Mouse (Mus musculus) forebrain, embryonic 15.5 days (tissue): ENCODE measurements around the gene Nup107. TPM values are rescaled to one million over a fixed set of nuclear protein-coding genes. Genes with fewer than 3 reads are reported as not detected.

ENCODE experiments used
- ATAC-seq: fragments of 200-750 bp; cut with Nextera tagmentation; replicated peaks from 2 replicates; pipeline ENCODE4 v1.8.0; 2017; ENCODE audit warnings: mild to moderate bottlenecking, moderate TSS enrichment, moderate library complexity
- H3K27ac ChIP-seq: fragments of 300-500 bp; sonication (generic); replicated peaks from 2 replicates; pipeline ENCODE4 v1.5.1; 2015; ENCODE audit warnings: mild to moderate bottlenecking, inconsistent platforms
- H3K27me3 ChIP-seq: fragments of 300-500 bp; sonication (generic); 2 replicates; pipeline ENCODE4 v1.6.1; 2015; ENCODE audit warnings: inconsistent platforms
- H3K36me3 ChIP-seq: fragments of 300-500 bp; sonication (generic); 2 replicates; pipeline ENCODE4 v1.6.1; 2015; ENCODE audit warnings: mild to moderate bottlenecking, inconsistent platforms
- H3K4me1 ChIP-seq: fragments of 300-500 bp; sonication (generic); 2 replicates; pipeline ENCODE4 v1.6.1; 2015; ENCODE audit warnings: inconsistent platforms
- H3K4me2 ChIP-seq: fragments of 300-500 bp; sonication (generic); replicated peaks from 2 replicates; pipeline ENCODE4 v1.6.1; 2015; ENCODE audit warnings: mild to moderate bottlenecking, inconsistent platforms
- H3K4me3 ChIP-seq: fragments of 300-500 bp; sonication (generic); 2 replicates; pipeline ENCODE4 v1.5.1; 2015; ENCODE audit warnings: mild to moderate bottlenecking, inconsistent platforms
- H3K9ac ChIP-seq: fragments of 300-500 bp; sonication (generic); replicated peaks from 2 replicates; pipeline ENCODE4 v1.6.1; 2015; ENCODE audit warnings: mild to moderate bottlenecking, inconsistent platforms
- H3K9me3 ChIP-seq: fragments of 300-500 bp; sonication (generic); 2 replicates; pipeline ENCODE4 v1.6.1; 2016; ENCODE audit warnings: inconsistent platforms
- WGBS: fragments of 180-500 bp; shearing (Covaris S2); methylation state at CpG from one replicate; pipeline ENCODE4 v1.1.7; 2015; ENCODE audit warnings: mixed read lengths; 5-methylcytosine and 5-hydroxymethylcytosine counted together
- polyA plus RNA-seq: library from polyadenylated mRNA; unstranded; fragments of >200 nt; fragmentation: Nextera tagmentation; extraction: Ambion mirVana; gene quantifications from 2 replicates; pipeline ENCODE4 v1.2.1, GENCODE M21; 2015

Gene Nup107
- polyA plus RNA-seq, 1 experiment from 2014 or later = 59.5 TPM

DNA sequence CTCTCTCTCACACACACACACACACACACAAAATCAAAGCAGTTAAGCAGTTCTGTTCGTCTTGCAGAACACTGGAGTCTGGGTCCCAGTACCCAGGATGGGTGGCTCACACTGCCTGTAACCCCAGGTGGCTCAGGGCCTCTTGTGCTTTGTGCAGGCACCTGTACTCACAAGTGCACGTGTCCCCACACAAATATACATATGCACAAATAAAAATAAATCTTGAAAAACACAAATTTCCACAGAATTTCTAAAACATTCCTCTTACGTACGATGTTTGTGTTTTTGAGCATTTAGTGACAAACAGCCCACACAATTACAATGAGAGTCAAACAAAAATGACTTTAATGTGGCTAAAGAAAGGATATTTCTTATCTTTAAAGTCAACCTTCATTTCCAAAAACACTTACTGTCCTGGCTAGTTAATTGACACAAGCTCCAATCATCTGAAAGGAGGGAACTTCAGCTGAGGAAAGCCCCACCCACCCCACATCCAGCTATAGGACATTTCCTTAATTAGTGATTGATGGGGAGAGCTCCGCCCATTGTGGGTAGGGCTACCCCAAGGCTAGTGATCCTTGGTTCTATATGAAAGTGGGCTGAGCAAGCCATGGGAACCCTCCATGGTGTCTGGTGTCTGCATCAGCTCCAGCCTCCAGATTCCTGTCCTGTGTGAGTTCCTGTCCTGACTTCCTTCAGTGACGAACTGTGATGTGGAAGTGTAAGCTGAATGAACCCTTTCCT is 16.9 kb downstream of the Nup107 start:
- Histone ChIP-seq H3K27me3 (no peaks in the 10 kb centered on the region), H3K9me3 (no peaks in the 10 kb centered on the region), H3K27ac (no peak overlapping the region), H3K4me1 (no peaks in the 10 kb centered on the region), H3K4me3 (no peak overlapping the region), H3K36me3 (peaks cover 77% of the 10 kb centered on the region), H3K4me2 (no peak overlapping the region), H3K9ac (no peak overlapping the region)
- WGBS = 93% methylated on average over 6 of the region's 6 CpGs
- no peak for ATAC-seq

DNA sequence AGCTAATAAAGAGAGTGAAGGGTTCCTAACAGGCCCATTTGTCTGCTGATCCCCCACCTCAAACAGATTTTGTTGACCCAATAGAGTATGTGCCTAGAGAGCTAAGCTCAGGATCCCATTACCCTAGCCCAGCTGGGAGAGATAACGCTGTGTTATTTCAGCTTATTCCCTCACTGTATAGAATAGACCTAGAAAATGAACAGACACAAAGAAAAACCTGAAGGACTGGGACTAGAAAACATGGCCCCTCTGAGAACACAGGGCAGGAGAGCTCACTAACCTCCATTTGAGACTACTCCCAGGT is 17.7 kb downstream of the Nup107 start:
- no peaks in the 10 kb centered on the region for H3K27me3 ChIP-seq
- 100% methylated on average over 1 of the region's 1 CpGs for WGBS

DNA sequence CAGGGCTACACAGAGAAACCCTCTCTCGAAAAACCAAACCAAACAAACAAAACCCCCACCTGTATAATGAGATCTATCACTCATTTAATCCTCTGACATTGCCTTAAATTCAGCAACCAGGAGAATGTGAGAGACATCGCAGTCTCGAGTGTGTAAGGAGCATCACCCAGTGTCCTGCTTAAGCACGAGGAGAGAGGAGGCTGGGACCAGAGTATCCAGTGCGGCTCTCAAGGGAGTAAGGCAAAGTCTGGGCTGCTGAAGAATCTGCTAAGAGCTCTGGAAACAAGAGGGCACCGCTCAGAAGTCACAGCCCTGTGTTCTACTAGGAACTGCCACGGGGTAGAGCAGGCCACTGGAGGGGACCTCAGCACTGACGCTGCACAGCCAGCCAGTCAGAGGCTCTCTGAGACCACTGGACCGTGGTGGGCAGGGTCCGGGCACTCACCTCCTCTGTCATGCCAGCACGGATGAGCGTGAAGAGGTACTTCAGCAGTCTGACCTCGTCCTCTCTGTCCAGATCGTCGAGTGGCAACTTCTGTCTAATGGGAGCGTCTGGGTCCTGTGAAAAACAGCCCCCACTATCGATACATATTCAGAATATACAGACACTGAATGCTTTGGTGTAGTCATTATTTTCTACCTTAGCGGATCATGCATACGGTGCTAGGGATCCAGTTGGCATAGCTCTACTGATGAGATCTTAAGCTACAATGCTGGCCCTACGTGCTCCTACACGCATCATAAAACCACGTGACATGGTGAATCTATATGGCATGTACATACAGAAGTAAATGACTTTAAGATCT is 18.3 kb downstream of the Nup107 start:
- 96% methylated on average over 22 of the region's 22 CpGs for WGBS
- no peak overlapping the region for H3K27ac ChIP-seq
- no peak for ATAC-seq
- no peak overlapping the region for H3K4me2 ChIP-seq
- peaks cover 83% of the 10 kb centered on the region for H3K36me3 ChIP-seq
- no peaks in the 10 kb centered on the region for H3K27me3 ChIP-seq
- no peak overlapping the region for H3K9ac ChIP-seq
- no peak overlapping the region for H3K4me3 ChIP-seq
- H3K4me1 ChIP-seq = no peaks in the 10 kb centered on the region
- H3K9me3 ChIP-seq = no peaks in the 10 kb centered on the region

More for the DNA sequence above, 17.7 kb downstream of the Nup107 start:
- no peak overlapping the region for H3K4me2 ChIP-seq
- H3K4me3 ChIP-seq = no peak overlapping the region
- H3K9ac ChIP-seq = no peak overlapping the region
- H3K4me1 ChIP-seq = no peaks in the 10 kb centered on the region
- no peak overlapping the region for H3K27ac ChIP-seq
- H3K9me3 ChIP-seq = no peaks in the 10 kb centered on the region
- ATAC-seq = no peak
- H3K36me3 ChIP-seq = peaks cover 79% of the 10 kb centered on the region

- WGBS = 93% methylated on average over 7 of the region's 7 CpGs
- no peak overlapping the region for H3K4me3 ChIP-seq
- no peak for ATAC-seq
- H3K4me1 ChIP-seq = no peaks in the 10 kb centered on the region
- no peaks in the 10 kb centered on the region for H3K27me3 ChIP-seq
- H3K36me3 ChIP-seq = peaks cover 75% of the 10 kb centered on the region
- no peak overlapping the region for H3K27ac ChIP-seq
- H3K4me2 ChIP-seq = no peak overlapping the region
- H3K9me3 ChIP-seq = no peaks in the 10 kb centered on the region
- no peak overlapping the region for H3K9ac ChIP-seq
These were observed 19.3 kb downstream of the Nup107 start for GRCm38 (mm10) chr10:117773106-117773720.

- Histone ChIP-seq H3K27ac (no peak overlapping the region), H3K27me3 (no peaks in the 10 kb centered on the region), H3K36me3 (peaks cover 77% of the 10 kb centered on the region), H3K4me1 (no peaks in the 10 kb centered on the region), H3K4me2 (no peak overlapping the region), H3K9me3 (no peaks in the 10 kb centered on the region), H3K4me3 (no peak overlapping the region), H3K9ac (no peak overlapping the region)
- ATAC-seq = no peak
- 90% methylated on average over 17 of the region's 17 CpGs for WGBS
These were observed 20.0 kb downstream of the Nup107 start for GRCm38 (mm10) chr10:117772364-117773105.

DNA sequence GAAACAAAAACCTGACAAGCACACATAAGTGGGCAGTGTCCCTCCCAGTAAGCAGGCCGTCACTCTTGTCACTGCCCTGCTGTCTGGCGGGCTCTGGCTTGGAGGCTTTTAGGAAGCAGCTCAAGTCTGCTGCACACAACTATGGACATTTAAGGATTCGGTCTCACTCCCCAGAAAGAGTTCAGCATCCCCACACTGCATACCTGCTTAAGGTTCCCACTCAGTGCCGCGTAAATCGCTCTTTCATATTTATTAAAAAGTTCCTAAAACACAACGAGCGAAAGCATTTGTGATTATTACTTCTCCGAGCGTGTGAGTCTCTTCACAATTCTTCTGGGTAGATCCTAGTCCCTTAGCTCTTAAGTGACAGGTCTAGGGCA is 21.4 kb downstream of the Nup107 start:
- Histone ChIP-seq H3K27ac (no peak overlapping the region), H3K9me3 (no peaks in the 10 kb centered on the region), H3K4me2 (no peak overlapping the region), H3K36me3 (peaks cover 72% of the 10 kb centered on the region), H3K27me3 (no peaks in the 10 kb centered on the region), H3K4me1 (no peaks in the 10 kb centered on the region), H3K4me3 (no peak overlapping the region), H3K9ac (no peak overlapping the region)
- 93% methylated on average over 10 of the region's 10 CpGs for WGBS
- no peak for ATAC-seq

GRCm38 (mm10) chr10:117770286-117771130 is 22.0 kb downstream of the Nup107 start:
- Histone ChIP-seq H3K36me3 (peaks cover 73% of the 10 kb centered on the region), H3K27me3 (no peaks in the 10 kb centered on the region), H3K4me3 (no peak overlapping the region), H3K27ac (no peak overlapping the region), H3K4me1 (no peaks in the 10 kb centered on the region), H3K4me2 (no peak overlapping the region), H3K9me3 (no peaks in the 10 kb centered on the region), H3K9ac (no peak overlapping the region)
- WGBS = 91% methylated on average over 18 of the region's 18 CpGs
- no peak for ATAC-seq

GRCm38 (mm10) chr10:117769541-117770285 is 22.8 kb downstream of the Nup107 start:
- WGBS = 97% methylated on average over 9 of the region's 9 CpGs
- H3K27ac ChIP-seq = no peak overlapping the region
- H3K27me3 ChIP-seq = no peaks in the 10 kb centered on the region
- no peak overlapping the region for H3K9ac ChIP-seq
- no peak for ATAC-seq
- H3K4me1 ChIP-seq = no peaks in the 10 kb centered on the region
- no peak overlapping the region for H3K4me2 ChIP-seq
- H3K9me3 ChIP-seq = no peaks in the 10 kb centered on the region
- no peak overlapping the region for H3K4me3 ChIP-seq
- H3K36me3 ChIP-seq = peaks cover 73% of the 10 kb centered on the region

DNA sequence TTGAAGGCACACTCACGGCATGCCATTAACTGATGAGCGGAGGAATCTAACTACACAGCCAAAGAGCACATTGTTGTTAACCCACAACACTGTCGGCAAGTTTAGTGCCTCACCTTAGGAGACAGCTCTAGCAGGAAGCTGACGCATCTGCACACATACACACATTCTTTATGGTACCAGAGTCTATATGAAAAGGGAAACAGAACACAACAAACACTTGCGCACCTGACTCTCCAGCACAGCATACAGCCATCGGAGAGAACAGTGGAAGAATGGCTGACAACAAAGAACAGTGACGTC is 24.4 kb downstream of the Nup107 start:
- no peaks in the 10 kb centered on the region for H3K4me1 ChIP-seq
- no peaks in the 10 kb centered on the region for H3K27me3 ChIP-seq
- H3K9me3 ChIP-seq = no peaks in the 10 kb centered on the region
- no peak overlapping the region for H3K4me2 ChIP-seq
- peaks cover 71% of the 10 kb centered on the region for H3K36me3 ChIP-seq
- no peak overlapping the region for H3K4me3 ChIP-seq
- 72% methylated on average over 7 of the region's 7 CpGs for WGBS
- ATAC-seq = no peak
- H3K27ac ChIP-seq = no peak overlapping the region
- no peak overlapping the region for H3K9ac ChIP-seq

DNA sequence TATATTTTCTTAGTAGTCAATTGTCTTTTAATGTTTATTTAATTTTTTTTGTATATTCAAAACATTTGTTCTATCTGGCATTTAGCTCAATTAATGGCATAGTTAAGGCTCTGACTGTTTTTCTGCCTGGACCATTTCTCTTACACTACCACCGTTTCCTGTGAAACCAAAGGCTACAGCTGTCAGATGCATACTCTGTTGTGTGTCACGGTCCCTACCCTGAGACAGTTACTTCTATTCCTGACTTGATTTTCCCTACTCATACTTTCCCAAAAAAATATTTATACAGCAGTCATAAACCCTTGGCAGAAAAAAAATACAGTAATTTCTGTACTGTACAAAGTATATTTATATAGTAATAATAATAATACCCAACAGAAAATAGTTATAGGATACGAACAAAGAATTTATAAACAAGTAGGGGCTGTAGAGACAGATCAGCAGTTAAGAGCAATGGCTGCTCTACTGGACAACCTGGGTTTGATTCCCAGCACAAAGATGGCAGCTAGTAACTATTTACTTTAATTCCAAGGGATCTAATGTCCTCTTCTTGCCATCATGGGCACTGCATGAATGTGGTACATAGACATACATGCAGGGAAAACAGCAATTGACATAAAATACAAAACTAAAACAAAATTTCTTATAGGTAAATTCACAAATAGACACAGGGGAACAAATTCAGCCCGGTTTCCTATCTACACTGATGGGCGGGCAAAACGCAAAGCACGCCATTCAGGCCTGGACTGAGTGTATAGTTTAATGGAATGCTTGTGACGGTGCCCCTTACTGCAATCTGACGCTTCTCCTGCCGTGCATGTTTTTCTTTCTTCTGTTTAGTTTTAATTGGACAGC is 25.0 kb downstream of the Nup107 start:
- Histone ChIP-seq H3K27me3 (no peaks in the 10 kb centered on the region), H3K36me3 (peaks cover 71% of the 10 kb centered on the region), H3K9me3 (no peaks in the 10 kb centered on the region), H3K27ac (no peak overlapping the region), H3K4me2 (no peak overlapping the region), H3K4me1 (no peaks in the 10 kb centered on the region), H3K4me3 (no peak overlapping the region), H3K9ac (no peak overlapping the region)
- ATAC-seq = no peak
- WGBS = 81% methylated on average over 10 of the region's 10 CpGs
